Mouse (Mus musculus) yolk sac, embryonic 10.5 days (tissue): Measurements from ENCODE around the gene Phf5a.

Experiments
- DNase-seq: peaks from one replicate; pipeline ENCODE4 v3.0.0-alpha.2; 2017; ENCODE audit warnings: low spot score

Phf5a gene

DNA sequence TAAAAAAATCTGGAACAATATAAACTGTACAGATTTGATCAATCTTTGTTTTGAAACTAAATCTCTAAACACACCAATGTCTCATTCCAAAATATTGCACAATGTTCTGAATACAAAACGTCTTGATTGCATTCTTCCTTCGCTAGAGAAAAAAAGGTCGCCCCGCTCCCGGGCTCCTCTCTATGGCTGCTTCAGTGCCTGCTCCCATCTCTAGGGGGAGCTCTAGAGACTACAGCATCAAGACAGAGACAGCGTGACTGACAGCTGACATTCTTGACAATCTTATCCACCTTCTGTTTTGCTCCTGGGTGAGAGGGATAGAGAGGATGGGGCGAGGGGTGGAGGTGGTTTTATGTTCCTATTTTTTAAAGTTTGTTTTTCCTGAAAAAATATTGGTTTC is 23.4 kb downstream of the Phf5a start:
- DNase-seq, result no peak

- DNase-seq, result no peak
These were observed 23.9 kb downstream of the Phf5a start for GRCm38 (mm10) chr15:81847861-81848260.

DNA sequence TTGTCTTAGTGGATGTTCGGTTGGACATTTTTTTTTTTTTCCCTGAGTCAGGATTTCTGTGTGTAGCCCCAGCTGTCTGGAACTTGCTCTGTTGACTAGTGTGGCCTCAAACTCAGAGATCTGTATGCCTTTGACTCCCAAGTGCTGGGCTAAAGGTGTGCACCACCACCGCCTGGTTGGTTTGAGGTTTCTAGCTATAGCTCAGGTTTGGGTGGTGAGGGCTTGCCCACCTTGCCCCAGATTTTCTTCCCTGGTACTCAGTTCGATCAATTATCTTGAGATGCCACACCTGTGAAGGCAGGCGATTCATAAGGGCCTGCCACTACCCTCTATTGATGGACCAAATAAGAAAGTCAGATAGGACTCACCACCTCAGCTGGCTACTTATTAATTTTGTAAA is 24.6 kb downstream of the Phf5a start:
- no peak for DNase-seq

DNA sequence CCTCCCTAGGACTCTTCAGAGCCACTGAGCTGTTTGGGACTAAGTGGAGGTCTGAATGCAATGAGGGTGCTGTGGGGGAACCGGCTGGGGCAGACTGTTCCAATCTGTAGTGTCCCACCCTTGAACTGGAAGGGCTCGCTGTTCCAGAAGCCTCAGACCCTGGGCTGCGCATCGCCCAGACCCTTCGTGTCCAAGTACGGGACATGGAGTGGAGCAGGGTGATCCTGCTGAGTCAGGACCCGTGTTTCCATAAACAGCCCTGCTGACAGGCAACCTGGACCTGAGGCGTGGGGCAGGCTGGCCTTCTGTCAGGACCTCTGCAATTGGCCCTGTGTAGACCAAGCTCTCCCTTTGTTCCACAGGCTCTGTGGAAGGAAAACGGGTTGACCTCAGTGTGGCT is 25.0 kb downstream of the Phf5a start:
- no peak for DNase-seq

GRCm38 (mm10) chr15:81845724-81846123 is 26.0 kb downstream of the Phf5a start:
- DNase-seq, result peak; percentile 75

DNA sequence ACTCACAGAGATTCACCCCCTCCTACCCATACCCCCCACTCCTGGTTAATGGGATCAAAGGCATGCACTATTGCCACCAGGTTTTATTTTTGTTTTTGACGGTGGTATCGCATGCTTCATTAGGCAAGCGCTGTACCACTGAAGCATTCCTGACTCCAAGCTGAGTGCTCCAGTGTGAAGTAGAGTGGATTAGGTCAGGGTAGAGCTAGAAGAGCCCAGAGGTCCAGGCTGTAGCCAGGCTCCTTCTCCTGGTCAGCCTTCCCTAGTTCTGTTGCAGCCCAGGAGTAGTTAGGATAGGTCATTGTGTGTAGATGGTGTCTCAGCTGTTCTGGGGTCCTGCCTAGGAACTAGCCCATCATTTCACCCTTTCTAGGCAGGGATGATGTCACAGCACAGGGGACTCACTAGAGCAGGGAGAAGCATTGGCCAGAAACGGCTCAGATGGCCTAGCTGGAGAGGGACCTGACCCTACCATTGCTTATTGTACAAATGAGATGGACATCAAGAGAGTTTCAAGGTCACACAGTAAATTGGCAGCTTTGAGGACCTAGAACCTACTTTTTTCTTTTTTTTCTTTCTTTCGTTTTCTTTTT is 26.6 kb downstream of the Phf5a start:
- no peak for DNase-seq

- DNase-seq, result no peak
These were observed 29.4 kb downstream of the Phf5a start for GRCm38 (mm10) chr15:81842275-81842674.

- DNase-seq, result no peak
These were observed 31.4 kb downstream of the Phf5a start for GRCm38 (mm10) chr15:81840306-81840705.

DNA sequence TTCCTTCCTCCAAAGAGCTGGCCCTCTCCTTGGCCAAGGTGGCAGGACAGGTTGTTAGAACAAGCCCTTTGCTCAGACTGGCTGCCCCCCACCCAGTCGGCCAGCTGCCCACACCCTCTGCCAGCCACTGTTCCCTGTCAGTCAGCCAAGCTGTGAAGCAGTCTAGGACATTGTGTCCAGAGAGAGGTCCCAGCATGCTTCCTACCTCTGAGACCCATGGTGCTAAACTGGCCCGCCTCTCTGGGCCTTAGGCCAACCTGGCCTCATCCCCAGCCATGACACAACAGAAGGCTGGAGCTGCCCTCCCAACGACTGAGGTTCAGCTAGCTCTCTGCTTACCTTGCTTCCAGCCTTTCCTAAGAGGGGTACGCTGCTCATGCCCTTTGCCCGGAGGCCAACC is 32.1 kb downstream of the Phf5a start:
- DNase-seq, result no peak

DNA sequence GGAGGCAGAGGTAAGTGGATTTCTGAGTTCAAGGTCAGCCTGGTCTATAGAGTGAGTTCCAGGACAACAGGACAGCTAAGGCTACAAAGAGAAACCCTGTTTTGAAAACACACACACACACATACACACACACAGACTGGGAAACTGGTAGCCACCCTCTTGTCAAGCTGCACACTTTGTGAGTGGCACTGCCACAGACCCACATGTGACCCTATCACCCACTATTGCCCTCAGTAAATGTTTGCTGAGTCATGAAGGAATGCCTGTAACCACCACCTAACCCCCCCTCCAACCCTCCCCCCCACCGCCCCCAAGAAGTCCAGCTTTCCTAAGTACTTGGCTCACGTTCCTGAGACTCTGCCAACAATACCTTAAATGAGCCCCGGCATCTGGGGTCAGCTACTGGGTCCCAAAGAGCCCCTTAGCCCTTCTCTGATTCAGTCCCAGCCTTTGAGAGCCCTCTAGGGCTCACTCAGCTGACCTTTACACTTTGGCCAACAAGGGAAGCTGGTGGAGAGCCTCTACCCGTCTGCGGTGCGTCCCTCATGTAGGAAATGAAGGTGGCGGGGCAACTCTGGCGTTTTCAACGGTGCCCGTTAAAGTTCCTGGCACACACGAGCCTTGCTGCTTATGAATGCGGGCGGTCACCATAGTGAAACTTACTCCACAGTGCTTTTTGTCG is 33.0 kb downstream of the Phf5a start:
- no peak for DNase-seq

- DNase-seq, result no peak
These were observed 34.5 kb downstream of the Phf5a start for GRCm38 (mm10) chr15:81836966-81837920.

- peak; percentile 86 for DNase-seq
These were observed 35.4 kb downstream of the Phf5a start for GRCm38 (mm10) chr15:81836124-81836821.

DNA sequence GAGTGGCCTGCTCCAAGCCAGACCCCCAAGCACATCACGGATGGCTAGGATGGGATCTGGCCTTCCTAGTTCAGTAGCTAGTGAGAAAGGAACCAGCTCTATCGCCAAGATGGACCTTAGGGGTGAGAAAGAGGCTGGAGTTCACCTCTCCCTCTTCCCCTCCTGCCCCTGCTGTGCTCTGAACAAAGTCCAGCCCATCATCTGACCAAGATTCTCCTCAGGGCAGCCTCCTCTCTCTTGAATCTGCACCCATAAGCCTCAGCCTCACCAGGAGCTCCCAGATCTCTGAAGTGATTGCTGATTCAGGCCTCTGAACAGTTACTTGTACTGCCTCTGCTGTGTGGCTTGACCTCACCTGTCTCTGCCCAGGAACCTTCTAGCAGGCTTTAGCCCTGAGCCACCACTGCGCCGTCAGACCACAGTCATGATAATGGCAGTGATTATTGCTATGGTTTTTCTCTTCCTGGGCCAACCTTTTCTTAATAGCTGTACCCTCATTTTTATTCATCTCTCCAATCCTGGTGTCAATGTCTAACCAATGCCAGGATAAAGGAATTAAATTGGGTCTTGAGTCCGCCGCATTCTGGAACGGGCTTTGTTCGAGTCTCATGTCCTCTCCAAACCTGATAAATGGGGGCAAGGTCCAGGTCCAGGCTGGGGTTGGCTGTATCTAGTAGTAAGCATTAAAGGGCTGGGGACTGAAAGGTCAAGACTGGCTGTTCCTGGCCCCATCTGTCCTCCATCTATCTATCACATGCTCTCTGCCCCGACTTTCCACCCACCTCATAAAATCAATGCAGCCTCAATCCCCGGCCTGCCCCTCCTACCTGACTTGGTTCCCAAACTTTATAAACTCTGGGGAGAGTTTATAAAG is 36.5 kb downstream of the Phf5a start:
- DNase-seq, result peak; percentile 77

GRCm38 (mm10) chr15:81834171-81834841 is 37.4 kb downstream of the Phf5a start:
- no peak for DNase-seq

DNA sequence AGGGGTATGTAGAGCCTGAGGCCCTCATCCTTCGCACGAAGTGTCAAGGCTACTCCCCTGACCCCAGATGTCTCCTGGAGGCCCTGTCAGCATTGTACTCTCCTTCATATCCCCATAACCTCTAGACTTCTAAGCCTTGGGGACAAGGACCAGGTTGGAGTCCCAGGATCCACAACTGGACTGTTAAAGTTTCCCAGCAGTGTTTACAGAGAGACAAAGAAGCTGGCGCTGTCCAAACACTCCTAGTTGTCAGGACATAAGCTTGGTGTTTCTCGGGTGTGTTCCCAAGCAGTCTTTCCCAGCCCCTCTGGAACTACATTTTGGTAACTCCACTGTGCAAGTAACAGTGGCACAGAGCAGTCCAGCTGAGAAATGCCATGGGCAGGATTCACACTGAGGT is 38.2 kb downstream of the Phf5a start:
- peak; percentile 65 for DNase-seq

GRCm38 (mm10) chr15:81832219-81832618 is 39.5 kb downstream of the Phf5a start:
- DNase-seq, result no peak

DNA sequence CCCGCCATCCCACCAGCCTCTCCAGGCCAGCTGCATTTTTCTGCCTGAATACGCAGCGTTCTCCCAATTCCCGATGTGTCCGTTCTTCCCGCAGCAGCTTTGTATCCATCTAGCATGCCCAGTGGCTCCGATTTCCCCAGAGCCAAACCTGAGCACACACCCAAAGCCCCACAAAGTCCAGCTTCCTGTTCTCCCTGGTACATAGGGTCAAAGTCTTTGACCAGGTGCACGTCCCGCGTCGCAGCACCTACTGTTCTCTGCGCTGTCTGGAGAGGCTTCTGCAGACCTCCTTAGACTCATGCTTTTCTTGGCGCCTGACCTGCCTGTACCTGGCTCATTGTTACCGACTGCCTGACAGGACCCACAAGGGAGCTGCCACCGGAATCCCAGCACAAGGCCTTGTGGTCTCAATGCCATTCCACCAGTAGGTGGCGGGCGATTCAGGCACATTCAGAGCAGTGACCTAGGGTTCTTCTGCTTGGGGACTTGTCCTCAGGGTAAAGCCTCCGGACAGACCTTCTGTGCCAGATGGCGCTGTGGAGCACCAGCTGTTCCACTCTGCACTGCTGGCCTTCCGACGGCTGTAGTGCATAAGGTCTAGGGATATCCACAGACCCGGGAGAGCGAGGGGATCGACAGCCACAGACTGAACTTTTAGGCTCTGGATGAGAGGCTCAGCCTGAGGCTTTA is 40.4 kb downstream of the Phf5a start:
- DNase-seq, result peak; percentile 94

DNA sequence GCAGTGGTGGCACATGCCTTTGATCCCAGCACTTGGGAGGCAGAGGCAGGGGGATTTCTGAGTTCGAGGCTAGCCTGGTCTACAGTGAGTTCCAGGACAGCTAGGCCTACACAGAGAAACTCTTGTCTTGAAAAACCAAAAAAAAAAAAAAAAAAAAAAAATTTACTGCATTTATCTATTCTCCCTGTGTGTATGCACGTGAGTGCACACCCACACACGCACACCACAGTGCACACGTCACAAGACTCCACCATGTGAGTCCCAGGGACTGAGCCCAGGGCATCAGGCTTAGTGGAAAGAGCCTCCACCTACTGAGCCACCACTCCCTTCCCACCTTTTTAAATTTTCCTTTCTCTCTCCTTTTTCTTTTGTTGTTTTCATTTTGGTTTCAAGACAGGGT is 41.2 kb downstream of the Phf5a start:
- no peak for DNase-seq

DNA sequence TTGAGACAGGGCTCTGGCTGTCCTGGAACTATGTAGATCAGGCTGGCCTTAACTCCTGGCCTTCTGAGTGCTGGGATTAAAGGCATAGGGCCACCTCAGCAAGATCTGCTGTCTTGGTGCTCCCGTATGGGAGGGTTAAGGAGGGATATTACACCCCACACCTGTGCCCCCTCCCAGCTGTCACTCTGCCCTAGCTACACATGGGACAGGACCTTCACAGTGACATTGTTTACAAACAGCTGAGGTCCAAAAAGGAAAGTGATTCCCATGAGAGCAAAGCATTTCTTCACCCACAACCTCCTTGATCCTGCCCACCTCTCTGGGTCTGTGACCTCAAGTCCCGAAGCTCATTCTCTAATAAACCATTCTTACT is 42.5 kb downstream of the Phf5a start:
- no peak for DNase-seq
